Mouse (Mus musculus): Measurements from ENCODE around the gene Atp6v0c.

- TF ChIP-seq CTCF (IDR thresholded peaks at IDR 0.05; ENCODE audit: extremely low read depth, insufficient read length, insufficient replicate concordance, low read depth, low read length) (no peak), POLR2A (IDR thresholded peaks at IDR 0.05; ENCODE audit: low read depth, low read length) (no peak)
These were observed 42.3 kb upstream of the Atp6v0c start for GRCm38 (mm10) chr17:24211631-24212440.
